In genomic region chr11:11820251-11820650, GRCm38 (mm10) we compare ENCODE assay signal across 8 mouse cellular contexts. TPM values are rescaled to one million over a fixed set of nuclear protein-coding genes. Genes with fewer than 3 reads are reported as not detected.
DNase-seq lines count a peak whose midpoint lies in the region; ATAC-seq lines count a peak whose summit lies in the region.

No protein-coding gene starts in this region.

- peak; percentile 87 for ATAC-seq in granulocyte monocyte progenitor cell, adult 5-6 weeks (replicated peaks; ENCODE audit: poor library complexity, severe bottlenecking)
- ATAC-seq in intestine, embryonic 16.5 days = peak; percentile 46

- no peaks in the 10 kb centered on the region for H3K36me3 ChIP-seq in intestine, embryonic 16.5 days (ENCODE audit: control insufficient read depth, insufficient read depth, low read length)

- no peaks in the 10 kb centered on the region for H3K27me3 ChIP-seq in intestine, embryonic 16.5 days (replicated peaks; ENCODE audit: control insufficient read depth, insufficient read depth, low read length)

- peak; percentile 43 to 72 for DNase-seq in urinary bladder, adult 18-20 months (ENCODE audit: low spot score in 2 of 2)
- DNase-seq in urinary bladder, postnatal 10 days (ENCODE audit: low spot score) = no peak
- peak; percentile 87 for DNase-seq in embryo, embryonic 9.5 days (ENCODE audit: extremely low spot score)
- DNase-seq in left cerebral cortex, postnatal 14 days (ENCODE audit: low spot score in 2 of 2) = peak; percentile 91 to 94
- DNase-seq in mesoderm, embryonic 11.5 days (ENCODE audit: low read depth, low spot score) = peak; percentile 94
- peak; percentile 84 for DNase-seq in skeletal muscle tissue, adult 2 months (ENCODE audit: low read depth, low spot score)

- WGBS in intestine, embryonic 16.5 days = 5% methylated on average over 2 of the region's 2 CpGs

- no peak overlapping the region for H3K9ac ChIP-seq in intestine, embryonic 16.5 days (ENCODE audit: low read depth, low read length)

- H3K4me3 ChIP-seq in intestine, embryonic 16.5 days (ENCODE audit: low read length) = no peak overlapping the region

- H3K4me2 ChIP-seq in intestine, embryonic 16.5 days (ENCODE audit: low read depth, low read length) = no peak overlapping the region

- peaks cover 30% of the 10 kb centered on the region for H3K4me1 ChIP-seq in intestine, embryonic 16.5 days (ENCODE audit: control insufficient read depth, insufficient read depth, low read length)

- peak overlapping the region; percentile 86 for H3K27ac ChIP-seq in intestine, embryonic 16.5 days (ENCODE audit: low read length)

- intact Hi-C loops in left cerebral cortex, postnatal 14 days (cut with DNase I) = loop anchor here (1.0 to 5.0 kb wide), 4 partner anchors 153 to 537 kb away; partner anchors contain the start of gene Grb10

- no peaks in the 10 kb centered on the region for H3K9me3 ChIP-seq in intestine, embryonic 16.5 days (ENCODE audit: control insufficient read depth, low read length)

RNA-seq across cellular contexts. Expression of gene Fignl1, which starts 11.5 kb away (rescaled TPM):
- total RNA-seq in granulocyte monocyte progenitor cell, adult 5-6 weeks (2014; fragmentation: Nextera tagmentation) = 43.8 and 51.2 TPM in 2 replicates
- 93.0 and 100 TPM in 2 replicates for total RNA-seq in granulocyte monocyte progenitor cell, adult 5-6 weeks (2017)
- 38.1 and 40.4 TPM in 2 replicates for polyA plus RNA-seq in intestine, embryonic 16.5 days (2015; fragmentation: Nextera tagmentation; extraction: Ambion mirVana)
- total RNA-seq in left cerebral cortex, postnatal 14 days (2021) = under 1 TPM; 0.70 to 0.81 TPM

Comparison
In these comparisons a context has a peak if more than half of its experiments do, and no peak if none do; other contexts are left out.
1. RNA of gene Fignl1, which starts 11.5 kb away (total RNA-seq): 43.8 to 100 TPM in granulocyte monocyte progenitor cell, adult 5-6 weeks; 0.70 to 0.81 TPM in left cerebral cortex, postnatal 14 days; every median in the first group is over 10 times any median in the second.